Mouse (Mus musculus) embryo, embryonic 11.5 days (tissue): Measurements from ENCODE around the gene Zbtb11.
"Not testable (repeated sequence)": the region's sequence is repeated elsewhere in the genome, so short reads cannot be mapped to it uniquely, and the experiment has no call there.

ENCODE experiments used
- DNase-seq: peaks from one replicate; pipeline ENCODE4 v3.0.0-alpha.2; 2012; ENCODE audit warnings: low read depth, low spot score

Gene Zbtb11

GRCm38 (mm10) chr16:55973431-55974255, at the start of gene Zbtb11:
Zbtb11 (plus strand) TSS chr16:55973883.
- peak; percentile 99 for DNase-seq

GRCm38 (mm10) chr16:55924010-55924409, 49.7 kb upstream of the Zbtb11 start:
- DNase-seq = no peak

GRCm38 (mm10) chr16:55933681-55934343, 39.9 kb upstream of the Zbtb11 start:
- DNase-seq = peak; percentile 16

- peak; percentile 84 for DNase-seq
These were observed 39.1 kb upstream of the Zbtb11 start, which contains the start of gene Cep97 for GRCm38 (mm10) chr16:55934453-55935037. Cep97 (minus strand) TSS chr16:55934855.

GRCm38 (mm10) chr16:55938761-55939160, 34.9 kb upstream of the Zbtb11 start:
- DNase-seq = no peak

GRCm38 (mm10) chr16:55939703-55940102, 34.0 kb upstream of the Zbtb11 start:
- DNase-seq = no peak

- DNase-seq = no peak
These were observed 32.9 kb upstream of the Zbtb11 start for GRCm38 (mm10) chr16:55940781-55941180.

- DNase-seq = no peak
These were observed 26.4 kb upstream of the Zbtb11 start for GRCm38 (mm10) chr16:55947266-55947665.

- DNase-seq = not testable (repeated sequence)
These were observed 25.7 kb upstream of the Zbtb11 start for GRCm38 (mm10) chr16:55947876-55948410.

GRCm38 (mm10) chr16:55948963-55949362, 24.7 kb upstream of the Zbtb11 start:
- no peak for DNase-seq

- DNase-seq = no peak
These were observed 23.2 kb upstream of the Zbtb11 start for GRCm38 (mm10) chr16:55950462-55950861.

- DNase-seq = peak; percentile 72
These were observed 22.6 kb upstream of the Zbtb11 start for GRCm38 (mm10) chr16:55950946-55951678.

GRCm38 (mm10) chr16:55951679-55952327, 21.9 kb upstream of the Zbtb11 start:
- no peak for DNase-seq

- DNase-seq = no peak
These were observed 20.9 kb upstream of the Zbtb11 start for GRCm38 (mm10) chr16:55952771-55953170.

GRCm38 (mm10) chr16:55954196-55954595, 19.5 kb upstream of the Zbtb11 start:
- not testable (repeated sequence) for DNase-seq

- DNase-seq = not testable (repeated sequence)
These were observed 10.6 kb upstream of the Zbtb11 start for GRCm38 (mm10) chr16:55963068-55963467.

GRCm38 (mm10) chr16:55964126-55964949, 9.3 kb upstream of the Zbtb11 start:
- no peak for DNase-seq

- peak; percentile 90 for DNase-seq
These were observed 7.3 kb upstream of the Zbtb11 start, which contains the start of gene Rpl24 for GRCm38 (mm10) chr16:55966212-55966871. Rpl24 (plus strand) TSS chr16:55966275.

- no peak for DNase-seq
These were observed 6.5 kb upstream of the Zbtb11 start for GRCm38 (mm10) chr16:55967221-55967620.
